Mouse (Mus musculus) forebrain, embryonic 13.5 days (tissue): ENCODE data around the gene Kpna3. TPM values are rescaled to one million over a fixed set of nuclear protein-coding genes. Genes with fewer than 3 reads are reported as not detected.

ENCODE experiments used
- ATAC-seq: fragments of 200-750 bp; cut with Nextera tagmentation; 2 replicates; pipeline ENCODE4 v1.8.0; 2017
- H3K27ac ChIP-seq: fragments of 300-500 bp; sonication (generic); 2 replicates; pipeline ENCODE4 v1.5.1; 2015; ENCODE audit warnings: inconsistent platforms, mild to moderate bottlenecking, moderate library complexity
- H3K27me3 ChIP-seq: fragments of 300-500 bp; sonication (generic); 2 replicates; pipeline ENCODE4 v1.6.1; 2015; ENCODE audit warnings: mild to moderate bottlenecking, inconsistent platforms
- H3K36me3 ChIP-seq: fragments of 300-500 bp; sonication (generic); 2 replicates; pipeline ENCODE4 v1.6.1; 2015; ENCODE audit warnings: mild to moderate bottlenecking, inconsistent platforms; ENCODE audit not compliant: poor library complexity, severe bottlenecking
- H3K4me1 ChIP-seq: fragments of 300-500 bp; sonication (generic); 2 replicates; pipeline ENCODE4 v1.6.1; 2015; ENCODE audit warnings: inconsistent platforms
- H3K4me2 ChIP-seq: fragments of 300-500 bp; sonication (generic); 2 replicates; pipeline ENCODE4 v1.6.1; 2015; ENCODE audit warnings: inconsistent platforms, mild to moderate bottlenecking, moderate library complexity
- H3K4me3 ChIP-seq: fragments of 300-500 bp; sonication (generic); 2 replicates; pipeline ENCODE4 v1.5.1; 2015; ENCODE audit warnings: mild to moderate bottlenecking, inconsistent platforms
- H3K9ac ChIP-seq: fragments of 300-500 bp; sonication (generic); 2 replicates; pipeline ENCODE4 v1.6.1; 2015; ENCODE audit warnings: mild to moderate bottlenecking, inconsistent platforms
- H3K9me3 ChIP-seq: fragments of 300-500 bp; sonication (generic); replicated peaks from 2 replicates; pipeline ENCODE4 v1.6.1; 2016; ENCODE audit warnings: inconsistent platforms
- WGBS: fragments of 180-500 bp; shearing (Covaris S2); methylation state at CpG from one replicate; pipeline ENCODE4 v1.1.7; 2015; 5-methylcytosine and 5-hydroxymethylcytosine counted together
- polyA plus RNA-seq: library from polyadenylated mRNA; unstranded; fragments of >200 nt; fragmentation: Nextera tagmentation; extraction: Ambion mirVana; gene quantifications from 2 replicates; pipeline ENCODE4 v1.2.1, GENCODE M21; 2015

The Kpna3 gene
- polyA plus RNA-seq, 1 experiment from 2014 or later: 79.6 TPM

GRCm38 (mm10) chr14:61367290-61367689 is 72.4 kb downstream of the Kpna3 start:
- H3K9me3 ChIP-seq: no peaks in the 10 kb centered on the region
- no peaks in the 10 kb centered on the region for H3K27me3 ChIP-seq
- H3K4me1 ChIP-seq: no peaks in the 10 kb centered on the region
- H3K27ac ChIP-seq: no peak overlapping the region
- WGBS: 82% methylated on average over 2 of the region's 2 CpGs
- no peak overlapping the region for H3K4me3 ChIP-seq
- H3K4me2 ChIP-seq: no peak overlapping the region
- no peak; the same call in 1 of the 2 replicates for ATAC-seq
- H3K36me3 ChIP-seq: peaks cover 43% of the 10 kb centered on the region
- no peak overlapping the region for H3K9ac ChIP-seq

- Histone ChIP-seq H3K4me1 (peaks cover 10% of the 10 kb centered on the region; the same call in 1 of the 2 replicates), H3K4me3 (no peak overlapping the region), H3K9me3 (no peaks in the 10 kb centered on the region), H3K36me3 (peaks cover 24% of the 10 kb centered on the region), H3K4me2 (no peak overlapping the region), H3K9ac (no peak overlapping the region), H3K27ac (no peak overlapping the region), H3K27me3 (no peaks in the 10 kb centered on the region)
- ATAC-seq: no peak
- WGBS: 77% methylated on average over 3 of the region's 3 CpGs
These were observed 75.0 kb downstream of the Kpna3 start for GRCm38 (mm10) chr14:61364656-61365055.

- peaks cover 10% of the 10 kb centered on the region; the same call in 1 of the 2 replicates for H3K4me1 ChIP-seq
- no peak overlapping the region for H3K9ac ChIP-seq
- no peaks in the 10 kb centered on the region for H3K27me3 ChIP-seq
- no peak overlapping the region for H3K4me3 ChIP-seq
- peaks cover 21% of the 10 kb centered on the region for H3K36me3 ChIP-seq
- WGBS: 92% methylated on average over 2 of the region's 2 CpGs
- no peaks in the 10 kb centered on the region for H3K9me3 ChIP-seq
- H3K4me2 ChIP-seq: no peak overlapping the region
- no peak for ATAC-seq
- H3K27ac ChIP-seq: no peak overlapping the region
These were observed 75.9 kb downstream of the Kpna3 start for GRCm38 (mm10) chr14:61363734-61364133.

GRCm38 (mm10) chr14:61362268-61362667 is 77.4 kb downstream of the Kpna3 start:
- Histone ChIP-seq H3K4me2 (no peak overlapping the region), H3K36me3 (peaks cover 19% of the 10 kb centered on the region), H3K27ac (no peak overlapping the region), H3K9me3 (no peaks in the 10 kb centered on the region), H3K9ac (no peak overlapping the region), H3K4me1 (peaks cover 10% of the 10 kb centered on the region; the same call in 1 of the 2 replicates), H3K4me3 (no peak overlapping the region), H3K27me3 (no peaks in the 10 kb centered on the region)
- WGBS: 94% methylated on average over 2 of the region's 2 CpGs
- no peak for ATAC-seq

GRCm38 (mm10) chr14:61360981-61361511 is 78.6 kb downstream of the Kpna3 start:
- H3K4me3 ChIP-seq: peak overlapping the region; percentile 50; the same call in 1 of the 2 replicates
- peaks cover 8% of the 10 kb centered on the region; the same call in 1 of the 2 replicates for H3K36me3 ChIP-seq
- H3K4me1 ChIP-seq: peaks cover 10% of the 10 kb centered on the region; the same call in 1 of the 2 replicates
- WGBS: 60% methylated on average over 3 of the region's 3 CpGs
- peak overlapping the region; percentile 64 for H3K4me2 ChIP-seq
- H3K9me3 ChIP-seq: no peaks in the 10 kb centered on the region
- peak overlapping the region; percentile 67; the same call in 1 of the 2 replicates for H3K9ac ChIP-seq
- no peaks in the 10 kb centered on the region for H3K27me3 ChIP-seq
- peak; percentile 4; the same call in 1 of the 2 replicates for ATAC-seq
- H3K27ac ChIP-seq: no peak overlapping the region

GRCm38 (mm10) chr14:61360131-61360980 is 79.3 kb downstream of the Kpna3 start, which contains the start of gene Ebpl:
TSS of gene Ebpl (minus strand) at chr14:61360439.
- under 1% methylated on average over 39 of the region's 40 CpGs for WGBS
- peak; percentile 97 for ATAC-seq
- Histone ChIP-seq H3K9ac (peak within 1 kb of the TSS; percentile 67), H3K4me1 (peaks cover 10% of the 10 kb centered on the region; the same call in 1 of the 2 replicates), H3K27ac (peak within 1 kb of the TSS; percentile 74), H3K36me3 (peaks cover 4% of the 10 kb centered on the region; the same call in 1 of the 2 replicates), H3K4me3 (peak within 1 kb of the TSS; percentile 50), H3K9me3 (no peaks in the 10 kb centered on the region), H3K27me3 (no peaks in the 10 kb centered on the region), H3K4me2 (peak within 1 kb of the TSS; percentile 64)

DNA sequence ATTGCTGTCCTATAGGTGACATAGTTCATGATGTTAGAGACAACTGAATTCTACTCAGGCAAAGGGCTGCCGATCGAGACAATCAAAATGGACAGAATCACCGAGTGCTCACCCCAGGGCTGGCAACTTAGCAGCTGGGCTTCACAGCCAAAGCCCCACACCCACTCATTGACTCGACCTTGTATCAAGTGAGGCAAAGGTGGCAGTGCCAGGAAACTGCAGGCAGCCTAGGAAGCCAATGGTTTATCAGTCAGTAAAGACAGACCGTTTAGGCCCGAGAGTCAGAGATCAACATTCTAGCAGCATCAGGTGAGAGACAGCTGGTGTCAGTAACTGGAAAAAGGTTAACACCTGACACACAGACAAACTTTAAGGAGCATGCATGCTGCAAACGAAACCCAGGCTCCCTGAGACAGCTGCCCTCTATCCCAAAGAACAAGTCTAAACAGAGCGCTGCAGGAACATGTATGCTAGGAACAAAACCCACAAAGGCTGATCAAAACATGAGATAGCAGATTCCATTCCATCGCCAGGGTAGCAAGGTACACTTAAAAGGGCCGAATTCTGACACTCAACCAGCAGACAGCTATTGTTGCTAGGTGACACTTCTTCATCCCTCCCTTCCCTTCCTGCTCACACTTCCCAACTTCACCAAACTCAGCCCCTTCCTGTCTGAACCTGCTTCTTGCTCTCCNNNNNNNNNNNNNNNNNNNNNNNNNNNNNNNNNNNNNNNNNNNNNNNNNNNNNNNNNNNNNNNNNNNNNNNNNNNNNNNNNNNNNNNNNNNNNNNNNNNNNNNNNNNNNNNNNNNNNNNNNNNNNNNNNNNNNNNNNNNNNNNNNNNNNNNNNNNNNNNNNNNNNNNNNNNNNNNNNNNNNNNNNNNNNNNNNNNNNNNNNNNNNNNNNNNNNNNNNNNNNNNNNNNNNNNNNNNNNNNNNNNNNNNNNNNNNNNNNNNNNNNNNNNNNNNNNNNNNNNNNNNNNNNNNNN is 85.1 kb downstream of the Kpna3 start:
- H3K27me3 ChIP-seq: no peaks in the 10 kb centered on the region
- no peak overlapping the region for H3K4me3 ChIP-seq
- no peaks in the 10 kb centered on the region for H3K9me3 ChIP-seq
- no peak overlapping the region for H3K9ac ChIP-seq
- no peaks in the 10 kb centered on the region for H3K36me3 ChIP-seq
- no peak overlapping the region for H3K4me2 ChIP-seq
- WGBS: 85% methylated on average over 10 of the region's 10 CpGs
- H3K27ac ChIP-seq: no peak overlapping the region
- ATAC-seq: no peak
- H3K4me1 ChIP-seq: no peaks in the 10 kb centered on the region

- Histone ChIP-seq H3K27me3 (no peaks in the 10 kb centered on the region), H3K9ac (no peak overlapping the region), H3K9me3 (no peaks in the 10 kb centered on the region), H3K27ac (no peak overlapping the region), H3K4me3 (no peak overlapping the region), H3K36me3 (no peaks in the 10 kb centered on the region), H3K4me1 (peaks cover 10% of the 10 kb centered on the region; the same call in 1 of the 2 replicates), H3K4me2 (no peak overlapping the region)
- WGBS: 74% methylated on average over 6 of the region's 6 CpGs
- no peak for ATAC-seq
These were observed 88.9 kb downstream of the Kpna3 start for GRCm38 (mm10) chr14:61350808-61351207.

DNA sequence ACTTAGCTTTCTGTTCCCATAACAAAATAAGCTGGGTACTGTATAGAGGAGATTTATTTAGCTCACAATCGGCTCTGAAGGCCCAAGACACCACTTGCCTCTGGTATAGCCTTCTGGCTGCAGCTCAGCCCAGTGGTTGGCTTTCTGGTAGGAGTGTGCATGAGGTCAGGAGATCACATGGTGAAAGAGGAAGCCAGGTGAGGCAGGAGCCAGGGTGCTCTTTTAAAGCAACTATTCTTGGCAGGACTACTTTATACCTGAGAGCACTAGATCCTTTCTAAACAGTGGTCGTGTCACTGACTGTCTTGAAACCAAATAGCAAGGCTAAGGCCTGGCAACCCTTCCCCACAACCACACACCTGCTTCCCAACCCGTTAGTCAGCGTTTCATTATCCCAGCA is 89.8 kb downstream of the Kpna3 start:
- Histone ChIP-seq H3K36me3 (no peaks in the 10 kb centered on the region), H3K27me3 (no peaks in the 10 kb centered on the region), H3K4me3 (no peak overlapping the region), H3K9me3 (no peaks in the 10 kb centered on the region), H3K9ac (no peak overlapping the region), H3K27ac (no peak overlapping the region), H3K4me1 (peaks cover 10% of the 10 kb centered on the region; the same call in 1 of the 2 replicates), H3K4me2 (no peak overlapping the region)
- ATAC-seq: no peak
- 86% methylated on average over 4 of the region's 4 CpGs for WGBS

- H3K4me1 ChIP-seq: peaks cover 10% of the 10 kb centered on the region; the same call in 1 of the 2 replicates
- H3K27ac ChIP-seq: peak overlapping the region; percentile 63
- H3K4me3 ChIP-seq: no peak overlapping the region
- no peak overlapping the region for H3K9ac ChIP-seq
- peak; percentile 96 for ATAC-seq
- no peaks in the 10 kb centered on the region for H3K36me3 ChIP-seq
- H3K27me3 ChIP-seq: no peaks in the 10 kb centered on the region
- H3K4me2 ChIP-seq: peak overlapping the region; percentile 11; the same call in 1 of the 2 replicates
- WGBS: 31% methylated on average over 10 of the region's 10 CpGs
- no peaks in the 10 kb centered on the region for H3K9me3 ChIP-seq
These were observed 92.6 kb downstream of the Kpna3 start for GRCm38 (mm10) chr14:61346827-61347698.

DNA sequence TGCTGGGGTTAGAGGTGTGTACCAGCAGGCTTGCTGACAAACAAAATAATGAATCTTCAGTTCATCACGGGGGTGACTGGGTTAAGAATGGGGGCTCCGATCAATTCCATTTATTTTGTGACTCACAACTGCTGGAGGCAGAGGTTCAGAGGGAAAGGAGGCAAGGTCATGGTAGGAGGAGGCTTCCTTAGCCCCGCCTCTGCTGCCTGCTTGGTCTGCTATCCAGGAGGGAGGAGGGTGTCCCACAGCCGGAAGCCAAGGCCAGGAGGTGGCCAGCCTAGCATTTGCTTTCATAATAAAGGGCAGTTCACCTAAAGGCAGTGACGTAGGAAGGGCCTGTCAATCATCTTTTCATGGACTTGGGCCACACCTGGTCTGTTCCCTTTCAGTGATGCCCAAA is 95.1 kb downstream of the Kpna3 start:
- no peaks in the 10 kb centered on the region for H3K36me3 ChIP-seq
- H3K9me3 ChIP-seq: no peaks in the 10 kb centered on the region
- 67% methylated on average over 5 of the region's 5 CpGs for WGBS
- H3K27me3 ChIP-seq: no peaks in the 10 kb centered on the region
- no peak overlapping the region for H3K4me3 ChIP-seq
- H3K4me1 ChIP-seq: peaks cover 10% of the 10 kb centered on the region; the same call in 1 of the 2 replicates
- ATAC-seq: no peak
- H3K27ac ChIP-seq: no peak overlapping the region
- H3K9ac ChIP-seq: no peak overlapping the region
- H3K4me2 ChIP-seq: no peak overlapping the region
